Mouse (Mus musculus) G1E (cell line): ENCODE results near the gene Itih3.

Experiments
- CTCF ChIP-seq: IDR thresholded peaks from 2 replicates; pipeline ENCODE4 v1.5.1; 2012; ENCODE audit warnings: low read depth, low read length, inconsistent platforms, mixed read lengths
- GATA1 ChIP-seq: IDR thresholded peaks from 2 replicates; pipeline ENCODE4 v1.6.1; 2012; ENCODE audit warnings: borderline replicate concordance, low read length, inconsistent platforms, mixed read lengths
- TAL1 ChIP-seq: conservative IDR thresholded peaks from 2 replicates; pipeline ENCODE4 v1.6.1; 2012; ENCODE audit warnings: low read depth, low read length, inconsistent platforms, mixed read lengths

- TF ChIP-seq CTCF, result no peak
- TF ChIP-seq GATA1, result no peak
- no peak for TF ChIP-seq TAL1
Measured at GRCm38 (mm10) chr14:30922053-30922670, 1.4 kb downstream of the Itih3 start.
